Mouse (Mus musculus): ENCODE measurements around the gene Sema6d.

DNA sequence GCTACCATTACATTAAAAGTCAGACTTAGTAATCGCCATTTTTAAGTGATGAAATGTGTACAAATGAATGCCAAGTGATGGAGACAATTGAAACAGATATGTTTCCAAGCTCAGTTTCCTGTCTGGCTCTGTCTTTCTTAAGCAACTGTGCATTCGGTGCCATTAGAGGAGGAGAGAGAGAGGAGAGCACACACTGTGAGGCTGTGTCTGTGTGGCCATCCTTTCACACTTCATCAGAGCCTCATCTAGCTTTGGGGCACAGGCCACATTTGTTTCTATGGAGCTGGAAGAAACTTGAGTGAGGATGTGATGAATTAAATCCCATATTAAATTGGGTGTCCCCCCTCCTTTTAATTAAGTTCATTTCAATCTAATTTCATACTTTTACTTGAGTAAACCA is 218.8 kb downstream of the Sema6d start:
- TF ChIP-seq POLR2A (IDR thresholded peaks at IDR 0.05; ENCODE audit: low read depth, low read length) (no peak), CTCF (conservative IDR thresholded peaks at IDR 0.05; ENCODE audit: insufficient read depth, insufficient read length, low read depth, low read length) (no peak)
